Mouse (Mus musculus) forebrain, embryonic 13.5 days (tissue): ENCODE results near the gene Zfp131. TPM values are rescaled to one million over a fixed set of nuclear protein-coding genes. Genes with fewer than 3 reads are reported as not detected.
A peak's percentile ranks its signal among the peaks of the same experiment; 100 is the strongest.

Source experiments
- ATAC-seq: fragments of 200-750 bp; cut with Nextera tagmentation; 2 replicates; pipeline ENCODE4 v1.8.0; 2017
- H3K27ac ChIP-seq: fragments of 300-500 bp; sonication (generic); 2 replicates; pipeline ENCODE4 v1.5.1; 2015; ENCODE audit warnings: inconsistent platforms, mild to moderate bottlenecking, moderate library complexity
- H3K27me3 ChIP-seq: fragments of 300-500 bp; sonication (generic); 2 replicates; pipeline ENCODE4 v1.6.1; 2015; ENCODE audit warnings: mild to moderate bottlenecking, inconsistent platforms
- H3K36me3 ChIP-seq: fragments of 300-500 bp; sonication (generic); 2 replicates; pipeline ENCODE4 v1.6.1; 2015; ENCODE audit warnings: mild to moderate bottlenecking, inconsistent platforms; ENCODE audit not compliant: poor library complexity, severe bottlenecking
- H3K4me1 ChIP-seq: fragments of 300-500 bp; sonication (generic); 2 replicates; pipeline ENCODE4 v1.6.1; 2015; ENCODE audit warnings: inconsistent platforms
- H3K4me2 ChIP-seq: fragments of 300-500 bp; sonication (generic); 2 replicates; pipeline ENCODE4 v1.6.1; 2015; ENCODE audit warnings: inconsistent platforms, mild to moderate bottlenecking, moderate library complexity
- H3K4me3 ChIP-seq: fragments of 300-500 bp; sonication (generic); 2 replicates; pipeline ENCODE4 v1.5.1; 2015; ENCODE audit warnings: mild to moderate bottlenecking, inconsistent platforms
- H3K9ac ChIP-seq: fragments of 300-500 bp; sonication (generic); 2 replicates; pipeline ENCODE4 v1.6.1; 2015; ENCODE audit warnings: mild to moderate bottlenecking, inconsistent platforms
- H3K9me3 ChIP-seq: fragments of 300-500 bp; sonication (generic); replicated peaks from 2 replicates; pipeline ENCODE4 v1.6.1; 2016; ENCODE audit warnings: inconsistent platforms
- WGBS: fragments of 180-500 bp; shearing (Covaris S2); methylation state at CpG from one replicate; pipeline ENCODE4 v1.1.7; 2015; 5-methylcytosine and 5-hydroxymethylcytosine counted together
- polyA plus RNA-seq: library from polyadenylated mRNA; unstranded; fragments of >200 nt; fragmentation: Nextera tagmentation; extraction: Ambion mirVana; gene quantifications from 2 replicates; pipeline ENCODE4 v1.2.1, GENCODE M21; 2015

Gene Zfp131
- polyA plus RNA-seq, 1 experiment from 2014 or later: 53.4 TPM

DNA sequence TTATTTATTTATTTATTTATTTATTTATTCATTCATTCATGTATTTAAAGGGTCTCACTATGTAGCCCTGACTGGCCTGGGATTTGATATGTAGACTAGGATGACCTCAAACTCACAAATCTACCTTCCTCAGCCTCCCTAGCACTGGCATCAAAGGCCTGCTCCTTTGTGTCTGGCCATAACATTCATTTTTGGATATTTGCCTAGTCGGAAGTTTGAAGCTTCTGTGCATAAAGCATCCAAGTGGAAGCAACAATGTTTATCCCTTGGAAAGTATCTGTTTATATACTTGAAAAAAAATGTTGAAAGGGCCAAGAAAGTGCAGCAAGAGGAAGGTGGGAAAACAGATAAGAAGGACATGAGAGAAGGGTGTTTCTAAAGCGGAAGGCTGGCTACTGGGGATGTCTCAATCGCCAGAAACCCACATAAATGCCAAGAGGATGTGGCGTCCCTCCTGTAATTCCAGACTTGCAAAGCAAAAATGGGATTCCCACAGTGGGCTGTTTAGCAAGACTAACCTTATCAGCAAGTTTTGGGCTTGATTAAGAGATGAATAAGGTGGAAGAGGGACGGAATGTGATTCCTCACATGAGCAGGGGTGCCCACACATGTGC is 2.2 kb upstream of the Zfp131 start:
- Histone ChIP-seq H3K9ac (no peak overlapping the region), H3K4me2 (no peak overlapping the region), H3K9me3 (no peaks in the 10 kb centered on the region), H3K27ac (no peak overlapping the region), H3K4me1 (peaks cover 21% of the 10 kb centered on the region), H3K36me3 (peaks cover 8% of the 10 kb centered on the region), H3K27me3 (no peaks in the 10 kb centered on the region), H3K4me3 (no peak overlapping the region)
- no peak for ATAC-seq
- WGBS: 83% methylated on average over 5 of the region's 5 CpGs

- Histone ChIP-seq H3K27ac (peak overlapping the region; percentile 97), H3K27me3 (no peaks in the 10 kb centered on the region), H3K4me1 (peaks cover 23% of the 10 kb centered on the region), H3K36me3 (peaks cover 18% of the 10 kb centered on the region), H3K9ac (peak overlapping the region; percentile 94), H3K4me2 (peak overlapping the region; percentile 72), H3K4me3 (peak overlapping the region; percentile 83), H3K9me3 (no peaks in the 10 kb centered on the region)
- ATAC-seq: no peak
- 3% methylated on average over 18 of the region's 18 CpGs for WGBS
These were observed 969 bp upstream of the Zfp131 start for GRCm38 (mm10) chr13:119791580-119792135.

DNA sequence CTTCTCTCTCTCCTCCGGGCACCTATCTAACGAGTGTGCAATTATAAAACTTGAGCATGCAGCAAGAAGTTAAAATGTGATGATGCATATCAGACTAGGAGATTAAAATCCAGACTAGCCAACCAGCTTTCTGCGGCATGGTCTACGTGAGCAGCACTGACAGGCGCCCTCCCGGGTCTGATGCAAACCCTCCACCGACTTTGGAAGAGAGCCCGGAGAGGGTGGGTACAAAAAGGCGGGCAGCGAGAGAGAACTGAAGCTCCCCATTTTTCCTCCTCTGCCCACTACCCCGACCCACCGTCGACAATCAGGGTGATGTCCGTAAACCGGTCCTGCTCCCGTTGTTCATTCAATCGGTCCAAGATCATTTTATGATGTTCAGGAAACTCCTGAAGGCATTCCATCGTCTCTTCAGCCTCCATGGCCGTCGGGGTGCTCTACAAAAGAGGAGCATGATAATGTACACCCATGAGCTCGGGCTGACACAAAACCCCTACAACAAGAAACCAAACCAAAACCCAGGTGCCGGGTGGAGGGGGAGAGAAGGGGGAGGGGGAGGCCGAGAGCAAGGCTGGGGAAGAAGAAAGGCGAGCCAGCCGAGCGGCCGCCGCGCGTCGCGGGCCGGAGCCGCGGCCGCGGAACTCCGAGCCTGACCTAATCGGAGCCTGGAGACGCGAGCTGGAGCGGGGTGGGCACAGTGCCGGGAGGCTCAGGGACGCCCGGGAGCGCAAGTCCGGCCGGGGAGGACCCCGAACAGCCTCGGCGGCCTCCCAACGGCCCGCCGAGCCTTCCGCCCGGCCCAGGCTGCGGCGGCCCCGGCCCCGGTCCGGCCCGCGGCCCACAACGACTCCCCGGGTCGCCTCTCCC is 605 bp downstream of the Zfp131 start:
- peaks cover 24% of the 10 kb centered on the region for H3K4me1 ChIP-seq
- peak overlapping the region; percentile 68 for H3K4me2 ChIP-seq
- WGBS: under 1% methylated on average over 59 of the region's 66 CpGs
- H3K27me3 ChIP-seq: no peaks in the 10 kb centered on the region
- peaks cover 26% of the 10 kb centered on the region for H3K36me3 ChIP-seq
- H3K9me3 ChIP-seq: no peaks in the 10 kb centered on the region
- peak overlapping the region; percentile 94 for H3K9ac ChIP-seq
- peak overlapping the region; percentile 83 for H3K4me3 ChIP-seq
- peak; percentile 69 for ATAC-seq
- H3K27ac ChIP-seq: peak overlapping the region; percentile 97

DNA sequence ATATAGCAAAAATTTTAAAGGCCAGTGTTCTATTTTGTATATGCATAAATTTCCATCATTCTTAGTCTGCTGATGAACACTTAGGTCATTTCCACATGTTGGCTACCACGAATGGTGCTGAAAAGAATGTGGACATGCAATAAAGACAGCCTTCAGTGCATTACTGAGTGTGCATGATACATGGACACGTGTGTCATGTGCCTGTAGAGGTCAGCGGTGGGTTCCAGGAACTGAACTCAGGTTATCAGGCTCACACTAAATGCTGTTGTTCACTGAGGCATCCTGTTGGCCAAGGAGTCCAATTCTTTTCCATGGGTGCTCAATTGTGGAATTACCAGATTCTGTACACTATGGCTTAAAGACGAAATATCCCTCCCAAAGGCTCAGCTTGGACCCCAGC is 7.1 kb downstream of the Zfp131 start:
- H3K27ac ChIP-seq: no peak overlapping the region
- H3K36me3 ChIP-seq: peaks cover 76% of the 10 kb centered on the region
- no peak overlapping the region for H3K4me3 ChIP-seq
- peaks cover 5% of the 10 kb centered on the region; the same call in 1 of the 2 replicates for H3K4me1 ChIP-seq
- H3K9ac ChIP-seq: no peak overlapping the region
- ATAC-seq: no peak
- no peaks in the 10 kb centered on the region for H3K27me3 ChIP-seq
- no peak overlapping the region for H3K4me2 ChIP-seq
- no peaks in the 10 kb centered on the region for H3K9me3 ChIP-seq
- 85% methylated on average over 4 of the region's 4 CpGs for WGBS

GRCm38 (mm10) chr13:119768541-119768940 is 22.1 kb downstream of the Zfp131 start:
- Histone ChIP-seq H3K36me3 (peaks cover 88% of the 10 kb centered on the region), H3K9me3 (no peaks in the 10 kb centered on the region), H3K4me2 (no peak overlapping the region), H3K27ac (no peak overlapping the region), H3K4me1 (no peaks in the 10 kb centered on the region), H3K4me3 (no peak overlapping the region), H3K27me3 (no peaks in the 10 kb centered on the region), H3K9ac (no peak overlapping the region)
- whole genome bisulfite sequencing: 88% methylated on average over 6 of the region's 6 CpGs
- ATAC-seq: no peak

- ATAC-seq: no peak
- Histone ChIP-seq H3K27ac (no peak overlapping the region), H3K9me3 (no peaks in the 10 kb centered on the region), H3K36me3 (peaks cover 82% of the 10 kb centered on the region), H3K4me1 (no peaks in the 10 kb centered on the region), H3K4me2 (no peak overlapping the region), H3K27me3 (no peaks in the 10 kb centered on the region), H3K9ac (no peak overlapping the region), H3K4me3 (no peak overlapping the region)
- 94% methylated on average over 7 of the region's 7 CpGs for WGBS
These were observed 24.2 kb downstream of the Zfp131 start for GRCm38 (mm10) chr13:119766480-119766879.

- ATAC-seq: no peak
- Histone ChIP-seq H3K36me3 (peaks cover 14% of the 10 kb centered on the region), H3K4me3 (no peak overlapping the region), H3K4me2 (no peak overlapping the region), H3K27ac (no peak overlapping the region), H3K9me3 (no peaks in the 10 kb centered on the region), H3K27me3 (no peaks in the 10 kb centered on the region), H3K9ac (no peak overlapping the region), H3K4me1 (peaks cover 39% of the 10 kb centered on the region)
- 34% methylated on average over 5 of the region's 5 CpGs for WGBS
These were observed 33.9 kb downstream of the Zfp131 start for GRCm38 (mm10) chr13:119756831-119757230.

DNA sequence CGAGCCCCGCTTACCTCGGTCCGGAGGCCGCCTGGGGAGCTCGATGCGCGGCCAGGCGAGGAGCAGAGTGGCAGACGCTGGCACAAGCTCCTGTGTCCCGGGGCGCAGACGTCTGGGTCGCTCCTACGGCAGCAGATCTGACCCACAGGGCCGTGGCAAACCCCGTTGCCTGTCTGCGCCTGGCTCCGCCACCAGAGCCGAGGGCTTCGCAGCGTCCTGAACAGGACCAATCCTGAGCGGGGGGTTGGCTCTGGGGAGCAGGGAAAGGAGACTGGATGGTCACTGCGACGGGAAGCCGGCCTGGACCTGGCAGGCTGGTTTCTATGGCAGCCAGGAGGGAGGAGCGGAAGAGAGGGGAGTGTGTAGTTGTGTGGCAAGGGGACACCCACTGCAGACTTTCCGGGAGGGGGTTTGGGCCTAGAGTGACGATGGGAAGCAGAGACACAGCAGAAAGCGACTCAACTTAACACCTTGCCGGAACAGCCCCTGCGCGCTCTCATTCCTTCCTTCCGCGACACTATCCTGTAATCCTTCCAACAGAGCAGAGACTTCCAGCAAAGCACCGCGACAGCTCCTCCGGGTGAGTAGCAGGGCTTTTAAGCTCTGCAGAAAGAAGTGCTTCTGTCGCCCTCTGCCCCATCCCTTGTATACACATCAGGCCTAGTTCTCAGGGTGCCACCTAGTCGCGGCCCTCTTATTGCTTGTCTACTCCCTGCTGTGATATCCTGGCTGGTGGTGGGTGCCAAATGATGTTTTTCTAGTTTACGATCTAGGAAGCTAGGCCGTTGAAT is 34.8 kb downstream of the Zfp131 start, which contains the start of gene Nim1k:
Nim1k (minus strand) TSS at position 202 of the 791 bp plus-strand sequence.
- H3K4me2 ChIP-seq: peak within 1 kb of the TSS; percentile 95
- peak within 1 kb of the TSS; percentile 62 for H3K4me3 ChIP-seq
- no peaks in the 10 kb centered on the region for H3K27me3 ChIP-seq
- ATAC-seq: peak; percentile 91
- peak within 1 kb of the TSS; percentile 79 for H3K27ac ChIP-seq
- H3K36me3 ChIP-seq: peaks cover 5% of the 10 kb centered on the region; the same call in 1 of the 2 replicates
- no peaks in the 10 kb centered on the region for H3K9me3 ChIP-seq
- under 1% methylated on average over 43 of the region's 43 CpGs for WGBS
- peak within 1 kb of the TSS; percentile 82 for H3K9ac ChIP-seq
- peaks cover 39% of the 10 kb centered on the region for H3K4me1 ChIP-seq

- Histone ChIP-seq H3K27ac (peak overlapping the region; percentile 79), H3K4me1 (peaks cover 39% of the 10 kb centered on the region), H3K9me3 (no peaks in the 10 kb centered on the region), H3K4me3 (peak overlapping the region; percentile 62), H3K4me2 (peak overlapping the region; percentile 95), H3K9ac (peak overlapping the region; percentile 82), H3K27me3 (no peaks in the 10 kb centered on the region), H3K36me3 (0 out of 2 replicates have a peak, but pooled peaks cover 3% of the 10 kb centered on the region)
- ATAC-seq: peak; percentile 40
- under 1% methylated on average over 16 of the region's 16 CpGs for WGBS
These were observed 35.5 kb downstream of the Zfp131 start for GRCm38 (mm10) chr13:119755141-119755547.

DNA sequence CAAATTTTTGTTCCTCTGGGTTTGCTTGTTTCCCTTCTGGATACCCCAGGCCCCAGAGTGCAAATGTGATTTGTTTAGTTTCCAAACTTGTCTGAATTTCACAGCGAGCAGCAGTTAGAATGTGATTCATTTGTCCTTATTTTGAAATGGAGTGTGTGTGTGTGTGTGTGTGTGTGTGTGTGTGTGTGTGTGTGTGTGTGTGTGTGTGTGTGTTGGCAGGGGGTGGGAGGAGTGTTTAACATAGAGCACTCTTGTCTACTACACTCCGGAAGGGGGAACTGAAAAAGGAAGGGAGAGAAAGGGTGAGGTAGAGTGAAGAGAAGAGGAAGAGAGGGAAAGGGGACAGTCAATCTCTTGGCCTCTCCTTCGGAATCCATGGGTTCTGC is 36.1 kb downstream of the Zfp131 start:
- peak overlapping the region; percentile 82 for H3K9ac ChIP-seq
- peaks cover 39% of the 10 kb centered on the region for H3K4me1 ChIP-seq
- 15% methylated on average over 3 of the region's 3 CpGs for WGBS
- no peak; the same call in 1 of the 2 replicates for ATAC-seq
- H3K27ac ChIP-seq: peak overlapping the region; percentile 79
- no peaks in the 10 kb centered on the region for H3K9me3 ChIP-seq
- H3K4me3 ChIP-seq: peak overlapping the region; percentile 62
- H3K4me2 ChIP-seq: peak overlapping the region; percentile 95
- 0 out of 2 replicates have a peak, but pooled peaks cover 5% of the 10 kb centered on the region for H3K36me3 ChIP-seq
- H3K27me3 ChIP-seq: no peaks in the 10 kb centered on the region

DNA sequence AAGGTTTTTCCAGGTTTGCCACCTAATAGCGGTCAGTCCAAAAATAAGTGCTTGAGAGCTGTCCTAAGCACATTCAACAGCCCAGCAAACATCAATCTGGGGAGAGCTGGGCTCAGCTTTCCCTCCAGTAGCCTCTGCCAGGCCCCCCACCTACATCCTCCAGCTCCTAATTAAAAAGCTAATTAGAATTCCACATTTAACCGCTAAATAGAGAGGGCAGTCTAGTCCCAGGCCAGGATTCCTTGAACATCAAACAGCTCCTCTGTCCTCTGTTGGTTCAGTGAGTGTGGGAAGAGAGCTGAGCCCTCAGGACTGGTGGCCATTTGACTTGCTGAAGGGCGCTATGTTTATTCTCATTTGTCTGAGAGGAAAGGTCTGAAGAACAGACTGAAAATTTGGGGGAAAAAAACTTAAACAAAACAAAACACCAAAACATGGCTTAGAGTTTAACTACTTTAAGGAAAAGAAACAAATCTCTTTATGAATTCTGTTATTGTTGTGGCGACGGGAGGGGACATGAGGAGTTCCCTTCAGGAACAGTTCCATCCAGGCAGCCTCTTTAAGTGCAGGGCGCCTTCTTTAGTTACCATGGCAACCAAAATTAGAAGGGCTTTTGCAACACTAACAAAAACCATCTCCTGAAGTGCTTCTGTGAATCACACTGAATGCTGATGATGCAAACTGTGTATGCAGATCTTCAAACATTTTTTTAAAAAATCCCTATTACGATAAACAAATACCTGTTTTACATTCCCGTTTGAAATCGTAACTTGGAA is 36.6 kb downstream of the Zfp131 start:
- H3K36me3 ChIP-seq: 0 out of 2 replicates have a peak, but pooled peaks cover 3% of the 10 kb centered on the region
- H3K4me2 ChIP-seq: peak overlapping the region; percentile 95
- peak overlapping the region; percentile 79 for H3K27ac ChIP-seq
- peak; percentile 63 for ATAC-seq
- no peaks in the 10 kb centered on the region for H3K27me3 ChIP-seq
- no peaks in the 10 kb centered on the region for H3K9me3 ChIP-seq
- WGBS: 17% methylated on average over 9 of the region's 9 CpGs
- H3K4me3 ChIP-seq: peak overlapping the region; percentile 62
- peaks cover 39% of the 10 kb centered on the region for H3K4me1 ChIP-seq
- no peak overlapping the region for H3K9ac ChIP-seq
